Mouse (Mus musculus) myocyte (in vitro differentiated cells): ENCODE measurements around the gene Atad3a.

Experiments used
- MAX ChIP-seq: IDR thresholded peaks from one replicate; pipeline ENCODE4 v1.6.1; 2011; ENCODE audit warnings: low read depth, mild to moderate bottlenecking, control low read depth
- MYOD1 ChIP-seq, 3 experiments: IDR thresholded peaks; one replicate each; pipeline ENCODE4 v1.6.1; 2011; ENCODE audit warnings: control low read depth in 2 of 3, low read depth in 2 of 3, mild to moderate bottlenecking in 2 of 3, moderate library complexity in 1 of 3; ENCODE audit not compliant: insufficient read length in 2 of 3, control insufficient read depth in 1 of 3
- POLR2A ChIP-seq: IDR thresholded peaks from one replicate; pipeline ENCODE4 v1.6.1; 2011; ENCODE audit warnings: low read depth, mild to moderate bottlenecking, control low read depth, moderate library complexity; ENCODE audit not compliant: insufficient read length
- TCF12 ChIP-seq: IDR thresholded peaks from one replicate; pipeline ENCODE4 v1.6.1; 2011; ENCODE audit warnings: mild to moderate bottlenecking, control low read depth; ENCODE audit not compliant: poor library complexity, insufficient read depth, severe bottlenecking
- TCF3 ChIP-seq: IDR thresholded peaks from one replicate; pipeline ENCODE4 v1.6.1; 2011; ENCODE audit warnings: low read depth, control low read depth; ENCODE audit not compliant: insufficient read length
- USF1 ChIP-seq: IDR thresholded peaks from one replicate; pipeline ENCODE4 v1.6.1; 2011; ENCODE audit warnings: low read depth, mild to moderate bottlenecking, control low read depth, moderate library complexity

DNA sequence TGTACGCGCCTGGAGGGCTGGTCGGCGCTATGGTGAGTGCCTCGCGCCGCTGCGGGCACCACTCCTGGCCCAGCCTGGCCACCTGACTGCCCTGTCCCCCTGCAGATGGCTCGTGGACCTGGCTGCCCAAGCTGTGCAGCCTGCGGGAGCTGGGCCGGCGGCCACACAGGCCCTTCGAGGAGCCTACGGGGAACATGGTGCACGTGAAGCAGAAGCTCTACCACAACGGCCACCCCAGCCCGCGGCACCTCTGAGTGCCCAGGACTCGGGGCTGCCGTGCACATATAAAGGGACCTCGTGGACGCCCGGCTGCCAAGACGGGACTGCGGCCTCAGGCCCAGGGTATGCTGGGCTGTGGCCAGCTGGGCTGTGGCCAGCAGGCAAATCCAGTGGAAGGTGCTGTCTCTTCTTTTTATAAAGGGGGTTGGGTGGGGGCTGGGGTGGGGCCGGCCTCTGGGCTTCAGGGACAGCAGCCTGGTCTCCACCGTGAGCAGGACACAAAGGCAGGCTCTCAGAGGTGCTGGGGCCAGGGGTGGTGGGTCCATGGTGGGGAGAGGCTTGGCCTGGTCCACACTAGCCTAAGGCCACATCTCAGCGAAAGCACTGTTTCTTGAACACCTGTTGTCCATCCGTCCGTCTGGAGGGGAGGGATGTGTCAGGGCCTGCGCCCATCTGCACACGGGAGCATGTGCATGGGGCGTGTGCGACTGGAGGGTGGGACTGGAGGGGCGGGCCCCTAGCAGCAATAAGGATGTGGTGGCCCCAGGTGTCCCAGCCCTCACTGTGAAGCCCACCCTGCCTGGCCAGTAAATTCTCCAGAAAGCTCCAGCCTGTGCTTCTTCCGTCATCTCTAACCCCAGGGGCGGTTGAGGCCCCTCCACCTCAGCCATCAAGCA lies 20.9 kb downstream of the Atad3a start:
- TF ChIP-seq USF1 (no peak), MYOD1 (IDR thresholded peaks at IDR 0.05; ENCODE audit: control insufficient read depth in 1 of 3, insufficient read length in 2 of 3, low read depth in 2 of 3) (peak in 2 of 3 experiments; percentile 55 to 62), TCF3 (no peak), POLR2A (peak; percentile 47), TCF12 (no peak), MAX (no peak)
